Mouse (Mus musculus) midbrain, embryonic 10.5 days (tissue): ENCODE results near the gene Bola2. TPM values are rescaled to one million over a fixed set of nuclear protein-coding genes. Genes with fewer than 3 reads are reported as not detected.

Experiments
- DNase-seq: peaks from one replicate; pipeline ENCODE4 v3.0.0-alpha.2; 2017; ENCODE audit warnings: low spot score
- H3K27ac ChIP-seq: fragments of 300-500 bp; sonication (generic); replicated peaks from 2 replicates; pipeline ENCODE4 v1.5.1; 2016; ENCODE audit warnings: mild to moderate bottlenecking
- H3K27me3 ChIP-seq: fragments of 300-500 bp; sonication (generic); 2 replicates; pipeline ENCODE4 v1.6.1; 2016; ENCODE audit warnings: low read depth, mild to moderate bottlenecking; ENCODE audit not compliant: poor library complexity, severe bottlenecking
- H3K36me3 ChIP-seq: fragments of 300-500 bp; sonication (generic); 2 replicates; pipeline ENCODE4 v1.6.1; 2016; ENCODE audit warnings: mild to moderate bottlenecking, moderate library complexity
- H3K4me1 ChIP-seq: fragments of 300-500 bp; sonication (generic); 2 replicates; pipeline ENCODE4 v1.6.1; 2016
- H3K4me3 ChIP-seq: fragments of 300-500 bp; sonication (generic); 2 replicates; pipeline ENCODE4 v1.5.1; 2016; ENCODE audit warnings: mild to moderate bottlenecking, moderate library complexity
- H3K9me3 ChIP-seq: fragments of 300-500 bp; sonication (generic); replicated peaks from 2 replicates; pipeline ENCODE4 v1.6.1; 2016; ENCODE audit warnings: mild to moderate bottlenecking
- WGBS: fragments of 180-500 bp; shearing (Covaris S2); methylation state at CpG from one replicate; pipeline ENCODE4 v1.1.7; 2016; 5-methylcytosine and 5-hydroxymethylcytosine counted together
- polyA plus RNA-seq: library from polyadenylated mRNA; unstranded; fragments of >200 nt; fragmentation: Nextera tagmentation; extraction: Ambion mirVana; gene quantifications from 2 replicates; pipeline ENCODE4 v1.2.1, GENCODE M21; 2016

Gene Bola2
- polyA plus RNA-seq, 1 experiment from 2014 or later = 216 TPM

DNA sequence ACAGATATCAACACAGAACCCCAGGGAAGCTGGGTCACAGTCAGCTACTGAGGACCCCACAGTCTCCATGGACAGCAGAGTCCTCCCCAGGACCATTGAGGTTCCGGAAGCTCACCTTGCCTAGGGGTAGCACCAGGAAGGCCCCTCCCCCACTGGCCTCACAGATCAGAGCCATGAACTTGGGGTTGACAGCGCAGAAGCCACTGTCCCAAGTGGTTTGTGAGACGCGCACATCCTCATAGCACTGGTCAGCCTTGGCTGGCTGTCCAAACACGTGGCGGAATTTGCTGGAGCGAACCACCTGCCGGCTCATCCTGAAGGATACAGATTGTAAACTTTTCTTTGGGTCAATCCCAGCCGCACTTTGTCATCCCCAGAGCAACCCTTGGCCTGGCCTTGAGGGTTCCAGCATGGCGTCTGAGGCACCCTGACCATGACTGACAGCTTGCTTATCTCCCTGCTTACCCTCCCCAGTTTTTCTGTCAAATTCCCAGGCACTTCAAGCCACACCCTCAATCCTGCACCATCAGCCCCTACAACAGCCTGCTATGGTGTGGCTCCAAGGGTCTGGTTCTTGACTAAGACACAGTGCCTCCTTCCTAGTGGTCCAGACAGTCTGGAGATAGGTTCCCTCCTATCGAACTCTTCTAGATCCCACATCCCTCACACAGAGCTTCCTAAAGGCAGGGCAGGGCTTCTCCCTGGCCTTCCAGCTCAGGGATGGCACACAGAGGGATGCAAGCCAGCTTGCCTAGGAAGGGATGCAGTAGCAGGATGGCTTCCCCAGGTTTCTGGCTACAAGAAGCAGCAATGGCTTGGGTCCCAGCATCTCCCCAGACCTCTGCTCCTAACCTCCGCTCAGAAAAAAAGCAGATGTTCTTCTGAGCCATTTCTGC, 7.9 kb downstream of the Bola2 start:
- Histone ChIP-seq H3K27ac (no peak overlapping the region), H3K27me3 (peaks cover 52% of the 10 kb centered on the region), H3K4me1 (peaks cover 53% of the 10 kb centered on the region), H3K36me3 (peaks cover 22% of the 10 kb centered on the region), H3K9me3 (no peaks in the 10 kb centered on the region), H3K4me3 (peak overlapping the region; percentile 77)
- DNase-seq = no peak
- whole genome bisulfite sequencing = 80% methylated on average over 12 of the region's 12 CpGs

DNA sequence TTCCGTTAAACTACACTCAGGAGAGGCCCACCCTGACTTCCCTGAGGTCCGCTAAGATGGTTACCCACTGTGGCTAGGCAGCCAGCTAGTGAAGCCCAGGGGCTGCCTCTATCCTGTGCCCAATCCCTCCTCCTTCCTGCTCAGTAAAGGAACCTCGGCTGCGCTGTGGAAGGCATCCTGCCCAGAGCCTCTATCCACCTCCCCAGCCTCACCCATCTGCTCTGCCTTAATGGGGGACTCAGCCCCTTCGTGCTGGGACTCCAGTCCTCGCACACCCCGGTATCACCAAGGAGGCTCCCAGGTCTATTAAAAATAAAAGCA, 8.5 kb downstream of the Bola2 start:
- peak overlapping the region; percentile 77 for H3K4me3 ChIP-seq
- H3K27me3 ChIP-seq = peaks cover 52% of the 10 kb centered on the region
- peaks cover 53% of the 10 kb centered on the region for H3K4me1 ChIP-seq
- peaks cover 18% of the 10 kb centered on the region for H3K36me3 ChIP-seq
- peak overlapping the region; percentile 87; the same call in 1 of the 2 replicates for H3K27ac ChIP-seq
- DNase-seq = no peak
- H3K9me3 ChIP-seq = 0 out of 2 replicates have a peak, but pooled peaks cover under 1% of the 10 kb centered on the region
- WGBS = 19% methylated on average over 7 of the region's 7 CpGs

DNA sequence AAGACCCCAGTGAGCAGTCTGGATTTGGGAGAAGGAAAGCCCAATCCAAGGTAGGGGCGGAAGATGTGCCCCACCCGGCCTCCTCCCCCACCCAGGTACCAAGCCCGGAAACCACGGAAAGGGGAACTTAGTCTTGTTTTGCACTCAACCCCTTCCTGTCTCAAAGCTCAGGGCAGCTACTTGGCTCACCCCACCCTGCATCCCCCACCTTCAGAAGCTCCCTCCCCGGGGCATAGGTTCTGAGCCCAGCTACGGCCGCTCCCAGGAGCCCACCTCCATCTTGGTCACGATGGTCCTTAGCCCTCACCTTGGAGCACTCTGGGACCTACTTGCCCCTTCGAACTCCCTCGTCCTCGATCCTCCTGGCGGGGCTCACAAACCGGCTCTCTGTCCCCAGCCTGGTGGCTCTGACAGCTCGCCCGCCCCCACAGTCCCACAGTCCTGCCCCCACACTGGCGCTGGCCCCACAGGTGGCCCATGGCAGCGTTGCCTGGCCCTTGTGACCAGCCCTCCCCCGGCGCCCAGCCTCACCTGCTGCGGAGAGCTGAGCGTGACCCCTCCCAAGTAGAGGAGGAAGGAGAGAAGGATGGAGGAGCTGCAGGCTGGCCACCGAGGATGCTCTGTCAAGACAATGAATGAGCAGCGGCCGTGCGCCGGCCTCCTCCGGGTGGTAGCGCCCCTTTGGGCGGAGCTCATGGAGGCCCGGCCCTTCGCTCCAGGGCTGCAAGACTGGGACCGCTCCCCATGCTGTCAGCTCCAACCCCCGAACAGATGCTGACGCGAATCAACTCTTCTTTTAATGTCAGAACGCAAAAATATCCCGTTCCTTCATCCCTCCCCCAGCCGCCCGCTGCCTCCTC, 9.2 kb downstream of the Bola2 start:
- H3K27me3 ChIP-seq = peaks cover 52% of the 10 kb centered on the region

DNA sequence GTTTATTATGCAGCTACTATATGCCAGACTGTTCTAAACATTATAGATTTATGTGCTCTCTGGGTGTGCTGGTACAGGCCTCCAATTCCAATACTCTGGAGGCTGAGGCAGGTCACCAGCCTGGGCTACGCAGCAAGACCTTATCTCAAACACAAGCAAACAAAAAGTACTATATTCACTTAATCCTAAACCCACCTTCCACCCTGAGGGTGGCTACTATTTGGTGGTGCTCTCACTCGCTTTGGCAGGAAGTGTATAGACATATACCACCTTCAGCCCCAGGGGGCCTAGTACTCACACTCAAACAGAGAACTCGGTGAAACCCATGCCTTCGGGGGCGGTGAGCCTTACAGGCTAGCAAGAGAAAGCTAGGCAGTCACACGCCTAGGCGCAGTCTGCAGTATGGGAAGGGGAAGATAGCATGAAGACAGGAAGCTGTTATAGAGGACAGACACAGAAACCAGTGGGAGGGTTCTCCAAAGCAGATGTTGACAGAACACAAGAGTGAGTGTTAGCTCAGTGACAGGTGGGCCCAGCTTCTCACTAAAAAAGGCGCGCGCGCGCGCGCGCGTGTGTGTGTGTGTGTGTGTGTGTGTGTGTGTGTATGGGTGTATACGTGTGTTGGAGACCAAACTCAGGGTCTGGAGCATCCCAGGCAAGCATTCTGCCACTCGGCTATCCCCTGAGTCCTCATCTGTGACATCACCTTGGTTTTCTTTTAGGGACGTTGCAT, 12.4 kb downstream of the Bola2 start, which contains the start of gene Coro1a:
Coro1a (minus strand) TSS at position 346 of the 733 bp plus-strand sequence.
- 91% methylated on average over 16 of the region's 19 CpGs for WGBS
- Histone ChIP-seq H3K27me3 (peaks cover 39% of the 10 kb centered on the region), H3K9me3 (peaks cover 8% of the 10 kb centered on the region; the same call in 1 of the 2 replicates), H3K4me1 (peaks cover 25% of the 10 kb centered on the region), H3K4me3 (no peak within 1 kb of the TSS), H3K27ac (no peak within 1 kb of the TSS), H3K36me3 (no peaks in the 10 kb centered on the region)
- DNase-seq = no peak

More for the DNA sequence above, 9.2 kb downstream of the Bola2 start:
- peak; percentile 81 for DNase-seq
- H3K36me3 ChIP-seq = peaks cover 12% of the 10 kb centered on the region
- peaks cover 53% of the 10 kb centered on the region for H3K4me1 ChIP-seq
- H3K4me3 ChIP-seq = peak overlapping the region; percentile 77
- 2% methylated on average over 39 of the region's 39 CpGs for WGBS
- H3K9me3 ChIP-seq = peaks cover 7% of the 10 kb centered on the region; the same call in 1 of the 2 replicates
- H3K27ac ChIP-seq = peak overlapping the region; percentile 87

DNA sequence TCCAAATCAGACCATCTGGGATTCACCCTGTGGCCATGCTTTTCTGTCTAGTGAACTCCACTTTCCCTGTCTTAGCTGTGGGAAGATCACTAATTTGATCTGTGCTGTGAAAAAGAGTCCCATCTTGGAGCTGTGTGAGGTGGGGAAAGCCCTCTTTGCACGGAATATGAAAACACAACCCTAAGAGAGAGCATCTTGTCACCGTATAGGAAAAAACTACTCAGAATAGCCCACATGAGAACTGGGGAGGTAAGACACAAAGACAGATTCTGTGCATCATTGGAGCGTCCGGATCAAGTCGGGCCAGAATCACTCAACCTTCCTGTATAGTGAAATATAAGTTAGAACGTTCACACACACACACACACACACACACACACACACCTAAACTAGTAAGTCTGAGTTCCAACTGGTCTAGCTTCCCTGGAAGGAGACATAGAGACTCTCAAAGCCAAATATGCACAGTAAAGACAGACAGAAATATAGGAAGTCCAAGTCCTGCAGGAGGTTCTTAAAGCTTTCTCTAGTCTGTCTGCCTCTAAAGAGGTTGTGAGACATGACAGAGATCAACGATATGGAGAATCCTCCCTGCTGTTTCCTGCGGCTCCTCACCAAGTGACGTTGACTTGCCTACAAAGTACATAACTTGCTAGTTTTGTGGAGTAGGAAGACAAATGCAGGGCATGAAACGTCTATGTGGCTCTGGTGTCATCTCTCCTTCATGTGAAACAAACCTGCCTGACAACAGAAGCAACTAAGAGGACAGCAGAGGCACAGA, 13.2 kb downstream of the Bola2 start:
- WGBS = 85% methylated on average over 10 of the region's 10 CpGs
- H3K9me3 ChIP-seq = peaks cover 8% of the 10 kb centered on the region; the same call in 1 of the 2 replicates
- no peak overlapping the region for H3K27ac ChIP-seq
- H3K36me3 ChIP-seq = no peaks in the 10 kb centered on the region
- DNase-seq = no peak
- peaks cover 20% of the 10 kb centered on the region for H3K4me1 ChIP-seq
- H3K27me3 ChIP-seq = peaks cover 31% of the 10 kb centered on the region
- no peak overlapping the region for H3K4me3 ChIP-seq

DNA sequence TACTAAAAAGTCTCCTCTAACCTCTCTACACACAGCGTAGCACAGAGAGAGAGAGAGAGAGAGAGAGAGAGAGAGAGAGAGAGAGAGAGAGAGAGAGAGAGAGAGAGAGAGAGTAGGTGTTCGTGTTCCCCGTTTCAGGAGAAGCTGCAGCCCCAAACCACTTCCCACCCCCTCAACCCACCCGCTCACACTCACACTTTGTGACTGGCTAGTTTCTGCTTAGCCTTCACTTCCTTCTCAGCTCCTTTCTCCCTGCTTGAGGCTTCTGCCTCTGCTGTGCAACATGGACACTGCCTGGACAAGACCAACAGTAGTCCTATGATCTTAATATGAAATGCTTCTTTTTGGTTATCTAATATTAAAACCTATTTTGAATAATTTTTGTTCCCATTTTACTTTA, 15.1 kb downstream of the Bola2 start:
- peaks cover under 1% of the 10 kb centered on the region; the same call in 1 of the 2 replicates for H3K4me1 ChIP-seq
- peaks cover 8% of the 10 kb centered on the region; the same call in 1 of the 2 replicates for H3K9me3 ChIP-seq
- no peaks in the 10 kb centered on the region for H3K36me3 ChIP-seq
- no peak overlapping the region for H3K4me3 ChIP-seq
- WGBS = 81% methylated on average over 4 of the region's 4 CpGs
- H3K27ac ChIP-seq = no peak overlapping the region
- peaks cover 14% of the 10 kb centered on the region for H3K27me3 ChIP-seq
- no peak for DNase-seq

DNA sequence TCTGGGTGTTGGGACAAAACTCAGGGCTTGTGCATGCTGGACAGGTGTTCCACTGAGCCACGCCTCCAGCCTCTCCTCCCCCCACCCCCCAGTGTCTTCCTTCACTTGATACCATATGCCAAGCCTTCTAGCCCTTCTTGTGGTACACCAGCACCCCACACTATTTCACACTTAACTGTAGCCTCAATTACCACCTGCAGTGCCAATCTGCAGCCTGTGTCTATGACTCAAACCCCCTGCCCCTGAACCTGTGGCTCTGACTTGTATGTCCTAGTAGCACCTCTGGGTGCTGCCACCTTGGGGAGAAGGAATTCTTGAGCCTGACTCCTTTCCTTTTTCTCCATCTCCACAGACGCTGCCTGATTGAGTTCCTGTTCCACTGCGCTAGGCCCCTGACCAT, 16.7 kb downstream of the Bola2 start:
- Histone ChIP-seq H3K27me3 (no peaks in the 10 kb centered on the region), H3K4me1 (no peaks in the 10 kb centered on the region), H3K36me3 (no peaks in the 10 kb centered on the region), H3K9me3 (peaks cover 8% of the 10 kb centered on the region; the same call in 1 of the 2 replicates), H3K4me3 (no peak overlapping the region), H3K27ac (no peak overlapping the region)
- DNase-seq = no peak
- 82% methylated on average over 3 of the region's 3 CpGs for WGBS

DNA sequence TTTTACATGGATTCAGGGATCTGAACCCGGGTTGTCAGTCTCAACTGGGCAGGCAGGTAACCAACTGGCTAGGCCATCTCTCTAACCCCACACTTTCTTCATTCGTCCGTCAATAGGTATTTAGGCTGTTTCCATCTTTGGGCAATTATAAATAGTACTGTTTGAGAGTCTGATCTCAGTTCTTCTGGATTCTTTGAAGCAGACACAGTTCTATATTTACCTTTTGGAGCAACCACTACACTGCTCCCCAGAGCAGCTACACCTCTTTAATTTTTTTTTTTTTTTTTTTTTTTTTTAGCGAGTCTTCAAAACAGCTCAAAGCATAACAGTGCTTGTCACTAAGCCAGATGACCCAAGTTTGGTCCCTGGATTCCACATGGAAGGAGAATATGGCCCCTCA, 20.5 kb downstream of the Bola2 start:
- Histone ChIP-seq H3K36me3 (no peaks in the 10 kb centered on the region), H3K4me1 (no peaks in the 10 kb centered on the region), H3K4me3 (no peak overlapping the region), H3K27ac (no peak overlapping the region), H3K9me3 (no peaks in the 10 kb centered on the region), H3K27me3 (no peaks in the 10 kb centered on the region)
- WGBS = 82% methylated on average over 4 of the region's 4 CpGs
- DNase-seq = no peak

DNA sequence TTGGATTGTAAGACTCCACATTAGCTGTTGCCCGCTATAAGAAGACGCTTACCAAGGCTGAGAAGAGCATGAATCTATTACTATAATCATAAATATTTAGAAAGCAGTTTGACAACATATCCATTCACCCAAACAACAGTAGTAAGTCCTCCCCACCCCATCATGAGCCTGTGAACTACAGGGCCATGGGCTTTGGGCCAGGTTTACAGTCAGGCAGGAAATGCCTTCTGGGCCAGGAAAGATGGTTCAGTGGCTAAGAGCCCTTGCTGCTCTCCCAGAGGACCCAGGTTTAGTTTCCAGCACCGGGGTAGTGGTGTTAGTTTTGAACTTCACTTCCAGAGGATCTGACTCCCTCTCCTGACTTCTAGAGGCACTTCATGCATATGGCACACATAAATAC, 22.4 kb downstream of the Bola2 start:
- no peaks in the 10 kb centered on the region for H3K4me1 ChIP-seq
- no peak overlapping the region for H3K27ac ChIP-seq
- H3K9me3 ChIP-seq = no peaks in the 10 kb centered on the region; the same call in 1 of the 2 replicates
- H3K36me3 ChIP-seq = no peaks in the 10 kb centered on the region
- 91% methylated on average over 3 of the region's 3 CpGs for WGBS
- DNase-seq = no peak
- H3K27me3 ChIP-seq = no peaks in the 10 kb centered on the region
- H3K4me3 ChIP-seq = no peak overlapping the region

DNA sequence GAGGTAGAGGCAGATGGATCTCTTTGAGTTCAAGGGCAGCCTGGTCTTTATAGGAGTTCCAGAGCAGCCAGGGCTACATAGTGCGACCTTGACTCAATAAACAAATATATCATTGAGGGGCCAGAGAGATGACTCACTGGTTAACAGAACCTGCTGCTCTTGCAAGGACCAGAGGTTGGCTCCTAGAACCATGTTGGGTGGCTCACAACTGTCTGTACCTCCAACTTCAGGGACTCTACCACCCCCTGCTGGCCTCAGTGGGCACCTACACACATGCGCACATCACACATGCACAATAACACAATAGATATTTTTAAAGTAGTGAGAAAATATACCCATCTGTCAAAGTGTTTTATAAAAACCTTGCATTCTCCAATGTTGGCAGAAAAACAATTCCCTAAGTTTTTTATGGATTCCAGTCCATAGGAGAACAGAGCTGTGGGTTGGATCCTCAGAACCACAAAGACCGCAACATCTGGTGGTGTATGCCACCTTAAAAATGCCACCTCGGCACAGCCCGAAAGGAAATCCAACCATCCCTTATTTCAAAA, 23.7 kb downstream of the Bola2 start:
- Histone ChIP-seq H3K4me3 (no peak overlapping the region), H3K9me3 (no peaks in the 10 kb centered on the region; the same call in 1 of the 2 replicates), H3K4me1 (no peaks in the 10 kb centered on the region), H3K27me3 (no peaks in the 10 kb centered on the region), H3K36me3 (no peaks in the 10 kb centered on the region), H3K27ac (no peak overlapping the region)
- no peak for DNase-seq
- WGBS = 96% methylated on average over 5 of the region's 5 CpGs

DNA sequence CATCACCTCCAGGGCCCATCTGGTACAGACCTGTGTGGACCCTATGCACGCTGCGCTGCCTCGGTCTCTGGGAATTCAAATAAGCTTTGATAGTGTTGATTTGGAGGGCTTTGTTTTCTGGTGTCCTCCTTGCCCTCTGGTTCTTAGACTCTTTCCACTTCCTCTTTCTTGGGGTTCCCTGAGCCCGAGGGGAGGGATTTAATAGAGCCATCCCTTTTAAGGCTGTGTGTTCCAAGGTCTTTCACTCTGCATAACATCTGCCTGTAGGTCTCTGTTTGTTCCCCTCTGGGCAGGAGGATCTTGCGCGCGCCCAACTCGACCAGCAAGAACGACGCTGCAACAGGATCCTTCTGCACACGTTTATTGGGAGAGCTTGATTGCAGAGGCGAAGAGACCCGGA, 26.4 kb downstream of the Bola2 start:
- no peaks in the 10 kb centered on the region for H3K4me1 ChIP-seq
- H3K27me3 ChIP-seq = no peaks in the 10 kb centered on the region
- no peak overlapping the region for H3K27ac ChIP-seq
- no peak for DNase-seq
- no peaks in the 10 kb centered on the region for H3K36me3 ChIP-seq
- 91% methylated on average over 13 of the region's 13 CpGs for WGBS
- no peaks in the 10 kb centered on the region; the same call in 1 of the 2 replicates for H3K9me3 ChIP-seq
- H3K4me3 ChIP-seq = no peak overlapping the region
